Mouse (Mus musculus) lung, adult 2 months (tissue): ENCODE measurements around the gene Stk11. TPM values are rescaled to one million over a fixed set of nuclear protein-coding genes. Genes with fewer than 3 reads are reported as not detected.
A peak's percentile ranks its signal among the peaks of the same experiment; 100 is the strongest.

Source experiments
- DNase-seq: peaks from one replicate; pipeline ENCODE4 v3.0.0; 2022
- H3K4me1 ChIP-seq: fragments of 200-500 bp; 2 replicates; pipeline ENCODE4 v1.6.1; 2011; ENCODE audit warnings: low read length; ENCODE audit not compliant: control insufficient read depth, insufficient read depth
- H3K4me3 ChIP-seq: fragments of 200-500 bp; replicated peaks from 2 replicates; pipeline ENCODE3; 2011; ENCODE audit warnings: low read depth, mild to moderate bottlenecking, control low read depth, low read length; ENCODE audit errors: extremely low read depth
- CTCF ChIP-seq: fragments of 200-500 bp; IDR thresholded peaks from 2 replicates; pipeline ENCODE4 v1.5.1; 2011; ENCODE audit warnings: mild to moderate bottlenecking, low read length, control low read depth; ENCODE audit not compliant: insufficient read depth
- POLR2A ChIP-seq: fragments of 200-500 bp; IDR thresholded peaks from 2 replicates; pipeline ENCODE4 v1.6.1; 2011; ENCODE audit warnings: low read depth, mild to moderate bottlenecking, control low read depth, low read length, borderline replicate concordance; ENCODE audit errors: extremely low read depth
- WGBS: fragments of 180-500 bp; shearing (Covaris S2); methylation state at CpG from one replicate; pipeline ENCODE4 v1.1.7; 2018; 5-methylcytosine and 5-hydroxymethylcytosine counted together
- polyA plus RNA-seq: library from polyadenylated mRNA; depleted of rRNA; stranded (reverse); fragments of >200 nt; gene quantifications from 2 replicates; pipeline ENCODE4 v1.2.3, GENCODE M21; 2012

Gene Stk11
- polyA plus RNA-seq, 1 experiment: 168 TPM

- Histone ChIP-seq H3K4me3 (no peak overlapping the region), H3K4me1 (peaks cover 10% of the 10 kb centered on the region)
- WGBS: 66% methylated on average over 5 of the region's 5 CpGs
- TF ChIP-seq CTCF (no peak), POLR2A (no peak)
- DNase-seq: no peak
These were observed 9.7 kb upstream of the Stk11 start for GRCm38 (mm10) chr10:80105926-80106325.

- Histone ChIP-seq H3K4me3 (no peak overlapping the region), H3K4me1 (peaks cover 3% of the 10 kb centered on the region)
- no peak for DNase-seq
- 28% methylated on average over 6 of the region's 6 CpGs for WGBS
- TF ChIP-seq CTCF (no peak), POLR2A (no peak)
These were observed 7.9 kb upstream of the Stk11 start for GRCm38 (mm10) chr10:80107678-80108077.

GRCm38 (mm10) chr10:80114341-80115284, 990 bp upstream of the Stk11 start:
- Histone ChIP-seq H3K4me3 (peak overlapping the region; percentile 82), H3K4me1 (peaks cover 13% of the 10 kb centered on the region)
- 4% methylated on average over 27 of the region's 27 CpGs for WGBS
- no peak for TF ChIP-seq POLR2A
- peak; percentile 91 for TF ChIP-seq CTCF
- peak; percentile 91 for DNase-seq

GRCm38 (mm10) chr10:80115944-80116335, 337 bp downstream of the Stk11 start:
- Histone ChIP-seq H3K4me1 (peaks cover 13% of the 10 kb centered on the region), H3K4me3 (peak overlapping the region; percentile 83)
- under 1% methylated on average over 63 of the region's 63 CpGs for WGBS
- no peak for DNase-seq
- TF ChIP-seq POLR2A: no peak
- no peak for TF ChIP-seq CTCF

GRCm38 (mm10) chr10:80116563-80116926, 942 bp downstream of the Stk11 start:
- TF ChIP-seq CTCF (no peak), POLR2A (no peak)
- 1% methylated on average over 27 of the region's 27 CpGs for WGBS
- DNase-seq: peak; percentile 59
- Histone ChIP-seq H3K4me1 (peaks cover 13% of the 10 kb centered on the region), H3K4me3 (peak overlapping the region; percentile 83)

GRCm38 (mm10) chr10:80116927-80117691, 1.5 kb downstream of the Stk11 start:
- peak overlapping the region; percentile 83 for H3K4me3 ChIP-seq
- TF ChIP-seq CTCF (no peak), POLR2A (peak; percentile 57; the same call in 1 of the 2 replicates)
- peak; percentile 60 for DNase-seq
- WGBS: 1% methylated on average over 30 of the region's 30 CpGs
- H3K4me1 ChIP-seq: peaks cover 13% of the 10 kb centered on the region

- no peak overlapping the region for H3K4me3 ChIP-seq
- no peak for TF ChIP-seq CTCF
- no peak for TF ChIP-seq POLR2A
- no peak for DNase-seq
- peaks cover 13% of the 10 kb centered on the region for H3K4me1 ChIP-seq
- 29% methylated on average over 1 of the region's 1 CpGs for WGBS
These were observed 2.1 kb downstream of the Stk11 start for GRCm38 (mm10) chr10:80117736-80118135.

GRCm38 (mm10) chr10:80118552-80118951, 2.9 kb downstream of the Stk11 start:
- peaks cover 13% of the 10 kb centered on the region for H3K4me1 ChIP-seq
- TF ChIP-seq CTCF: no peak
- TF ChIP-seq POLR2A: no peak
- no peak for DNase-seq
- 59% methylated on average over 6 of the region's 6 CpGs for WGBS
- H3K4me3 ChIP-seq: no peak overlapping the region

GRCm38 (mm10) chr10:80120146-80120545, 4.5 kb downstream of the Stk11 start:
- Histone ChIP-seq H3K4me3 (no peak overlapping the region), H3K4me1 (peaks cover 13% of the 10 kb centered on the region)
- WGBS: 63% methylated on average over 2 of the region's 2 CpGs
- TF ChIP-seq POLR2A: no peak
- TF ChIP-seq CTCF: no peak
- no peak for DNase-seq

GRCm38 (mm10) chr10:80121639-80122038, 6.0 kb downstream of the Stk11 start:
- no peak for DNase-seq
- WGBS: 73% methylated on average over 2 of the region's 2 CpGs
- Histone ChIP-seq H3K4me3 (no peak overlapping the region), H3K4me1 (peaks cover 13% of the 10 kb centered on the region)
- TF ChIP-seq CTCF: no peak
- no peak for TF ChIP-seq POLR2A
